Mouse (Mus musculus) mesoderm, embryonic 11.5 days (tissue): Measurements from ENCODE around the gene Cpa4.

Experiments used
- DNase-seq: peaks from one replicate; pipeline ENCODE4 v3.0.0-alpha.2; 2012; ENCODE audit warnings: low read depth, low spot score

Gene Cpa4

GRCm38 (mm10) chr6:30568069-30568468, at the start of gene Cpa4:
TSS of gene Cpa4 (plus strand) at chr6:30568369.
- no peak for DNase-seq

GRCm38 (mm10) chr6:30520400-30520799, 47.8 kb upstream of the Cpa4 start:
- no peak for DNase-seq

GRCm38 (mm10) chr6:30525456-30526332, 42.5 kb upstream of the Cpa4 start:
- DNase-seq = no peak

- DNase-seq = no peak
These were observed 41.3 kb upstream of the Cpa4 start for GRCm38 (mm10) chr6:30526586-30527515.

- no peak for DNase-seq
These were observed 39.4 kb upstream of the Cpa4 start for GRCm38 (mm10) chr6:30528800-30529199.

- no peak for DNase-seq
These were observed 32.8 kb upstream of the Cpa4 start for GRCm38 (mm10) chr6:30535340-30535739.

GRCm38 (mm10) chr6:30538240-30538639, 29.9 kb upstream of the Cpa4 start:
- no peak for DNase-seq

GRCm38 (mm10) chr6:30538800-30539199, 29.4 kb upstream of the Cpa4 start:
- DNase-seq = no peak

- no peak for DNase-seq
These were observed 27.0 kb upstream of the Cpa4 start, which contains the start of gene Cpa2 for GRCm38 (mm10) chr6:30541009-30541799. TSS of gene Cpa2 (plus strand) at chr6:30541582.

- DNase-seq = no peak
These were observed 25.9 kb upstream of the Cpa4 start for GRCm38 (mm10) chr6:30542277-30542676.

- DNase-seq = no peak
These were observed 25.1 kb upstream of the Cpa4 start for GRCm38 (mm10) chr6:30543077-30543476.

- no peak for DNase-seq
These were observed 24.3 kb upstream of the Cpa4 start for GRCm38 (mm10) chr6:30543851-30544250.

GRCm38 (mm10) chr6:30545689-30546088, 22.5 kb upstream of the Cpa4 start:
- DNase-seq = no peak

GRCm38 (mm10) chr6:30546571-30547273, 21.4 kb upstream of the Cpa4 start:
- DNase-seq = peak; percentile 76

- DNase-seq = peak; percentile 82
These were observed 20.9 kb upstream of the Cpa4 start for GRCm38 (mm10) chr6:30547274-30547645.

- DNase-seq = no peak
These were observed 20.4 kb upstream of the Cpa4 start for GRCm38 (mm10) chr6:30547656-30548306.

- DNase-seq = peak; percentile 84
These were observed 18.9 kb upstream of the Cpa4 start for GRCm38 (mm10) chr6:30549231-30549761.

- no peak for DNase-seq
These were observed 17.5 kb upstream of the Cpa4 start for GRCm38 (mm10) chr6:30550496-30551192.

- DNase-seq = no peak
These were observed 17.0 kb upstream of the Cpa4 start for GRCm38 (mm10) chr6:30551193-30551515.
